Mouse (Mus musculus): ENCODE results near the gene Hpn. TPM values are rescaled to one million over a fixed set of nuclear protein-coding genes. Genes with fewer than 3 reads are reported as not detected.
A peak's percentile ranks its signal among the peaks of the same experiment; 100 is the strongest.

Gene Hpn
- polyA plus RNA-seq, 1 experiment from 2014 or later: 27.5 TPM

DNA sequence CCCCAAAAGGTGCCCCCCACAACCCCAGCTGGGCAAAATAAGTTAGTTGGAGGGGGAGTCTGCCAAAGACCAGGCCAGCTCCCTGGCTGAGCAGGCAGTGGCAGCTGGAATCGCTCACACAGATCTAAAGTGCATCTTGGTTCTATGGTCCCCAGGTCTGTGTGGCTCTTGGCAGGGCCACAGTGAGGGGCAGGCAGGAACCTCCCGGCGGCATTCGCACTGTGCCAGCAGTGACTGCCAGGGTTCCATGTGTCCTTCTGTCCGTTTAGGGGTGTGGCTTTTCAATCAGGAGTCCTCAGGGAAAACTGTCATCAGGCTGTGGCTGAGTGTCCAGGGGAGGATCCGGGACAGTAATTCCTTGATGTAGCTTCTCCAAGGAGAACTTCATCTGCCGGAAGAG, 15.1 kb upstream of the Hpn start:
- 91% methylated on average over 7 of the region's 7 CpGs for WGBS
- peaks cover 24% of the 10 kb centered on the region for H3K27me3 ChIP-seq (ENCODE audit: control insufficient read depth, insufficient read depth, low read length)
- no peak overlapping the region for H3K4me2 ChIP-seq (replicated peaks; ENCODE audit: low read depth, low read length)
- no peak overlapping the region for H3K27ac ChIP-seq (ENCODE audit: low read depth, low read length)
- H3K4me3 ChIP-seq (ENCODE audit: low read length): no peak overlapping the region
- H3K9me3 ChIP-seq (ENCODE audit: control insufficient read depth, low read length): no peaks in the 10 kb centered on the region
- ATAC-seq (ENCODE audit: low FRiP score, low TSS enrichment): no peak
- H3K9ac ChIP-seq (ENCODE audit: low read depth, low read length): no peak overlapping the region
- peaks cover 67% of the 10 kb centered on the region for H3K36me3 ChIP-seq (ENCODE audit: control insufficient read depth, insufficient read depth, low read length)
- H3K4me1 ChIP-seq (ENCODE audit: control insufficient read depth, insufficient read depth, low read length): peaks cover 10% of the 10 kb centered on the region

DNA sequence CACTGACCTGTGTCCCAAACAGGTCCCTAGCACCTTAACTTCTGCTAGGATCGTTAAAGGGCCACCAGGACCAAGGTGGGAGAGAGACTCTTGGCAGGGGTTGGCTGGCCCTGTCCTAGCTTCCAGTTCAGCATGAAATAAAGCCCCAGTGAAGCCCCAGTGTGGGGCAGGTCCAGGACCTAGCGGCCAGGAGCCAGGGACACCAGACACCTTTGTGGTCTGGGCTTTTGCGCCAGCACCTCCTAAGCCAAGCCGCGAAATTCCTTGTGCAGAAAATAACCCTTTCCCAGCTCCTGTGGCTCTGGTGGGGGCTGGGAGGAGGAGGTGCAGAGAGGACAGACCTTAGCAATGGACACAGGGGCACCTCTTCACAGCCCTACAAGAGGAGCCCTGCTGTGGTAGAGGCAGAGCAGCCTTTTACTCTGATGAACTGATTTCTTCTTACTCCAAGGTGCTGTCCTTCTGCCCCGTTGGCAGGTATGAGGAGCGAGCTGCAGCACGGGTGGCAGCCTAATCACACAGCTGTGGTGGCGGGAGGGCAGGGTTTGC, 13.1 kb upstream of the Hpn start:
- ATAC-seq (ENCODE audit: low FRiP score, low TSS enrichment): no peak
- H3K9ac ChIP-seq (ENCODE audit: low read depth, low read length): no peak overlapping the region
- 58% methylated on average over 9 of the region's 9 CpGs for WGBS
- H3K4me3 ChIP-seq (ENCODE audit: low read length): no peak overlapping the region
- H3K27ac ChIP-seq (ENCODE audit: low read depth, low read length): no peak overlapping the region
- H3K4me2 ChIP-seq (replicated peaks; ENCODE audit: low read depth, low read length): no peak overlapping the region
- H3K4me1 ChIP-seq (ENCODE audit: control insufficient read depth, insufficient read depth, low read length): peaks cover 10% of the 10 kb centered on the region
- H3K9me3 ChIP-seq (ENCODE audit: control insufficient read depth, low read length): no peaks in the 10 kb centered on the region
- H3K36me3 ChIP-seq (ENCODE audit: control insufficient read depth, insufficient read depth, low read length): peaks cover 47% of the 10 kb centered on the region
- peaks cover 33% of the 10 kb centered on the region for H3K27me3 ChIP-seq (ENCODE audit: control insufficient read depth, insufficient read depth, low read length)

DNA sequence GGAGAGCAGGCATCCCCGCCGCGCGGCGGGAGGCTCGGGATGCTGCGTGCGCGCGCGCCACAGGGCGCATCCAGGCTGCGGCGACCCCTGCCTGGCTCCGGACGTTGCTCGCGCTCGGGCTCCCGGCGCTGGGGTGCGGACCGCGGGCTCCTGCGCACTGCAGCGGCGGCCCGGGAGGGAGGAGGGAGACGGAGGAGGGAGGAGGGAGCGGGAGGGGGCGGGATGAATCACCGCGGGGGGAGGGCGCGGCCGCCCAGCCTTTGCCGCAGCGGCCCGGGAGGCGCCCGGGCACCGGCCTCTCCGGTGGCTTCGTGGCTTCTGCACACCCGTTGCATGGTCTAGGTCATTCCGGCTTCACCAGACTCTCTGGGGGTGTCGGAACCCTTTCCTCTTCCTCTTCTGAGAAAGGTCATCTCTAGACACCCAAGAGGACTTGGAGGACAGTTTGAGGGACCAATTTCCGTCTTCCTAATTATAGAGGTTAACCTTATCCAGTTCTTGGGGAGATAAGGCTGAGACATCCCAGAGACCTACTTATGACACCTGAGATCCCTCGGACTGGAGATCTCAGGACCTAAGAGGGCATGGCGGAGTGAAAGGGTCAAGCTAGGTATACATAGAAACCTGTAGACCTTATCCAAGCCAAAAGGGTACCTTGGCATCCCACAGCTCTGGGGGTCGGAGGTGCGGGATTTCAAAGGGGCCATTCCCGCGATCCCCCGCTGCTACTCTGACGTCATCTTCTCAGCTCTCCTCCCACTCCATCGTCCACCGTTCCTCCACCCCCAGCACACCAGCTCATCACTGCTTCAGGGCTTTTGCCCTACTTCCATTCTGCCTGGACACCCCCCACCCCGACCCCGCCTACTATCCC, 12.0 kb upstream of the Hpn start, which contains the start of gene Scn1b:
Scn1b (minus strand) TSS at position 153 of the 874 bp plus-strand sequence.
- H3K4me1 ChIP-seq (ENCODE audit: control insufficient read depth, insufficient read depth, low read length): peaks cover 10% of the 10 kb centered on the region
- peak; percentile 48; the same call in 1 of the 2 replicates for ATAC-seq (ENCODE audit: low FRiP score, low TSS enrichment)
- H3K4me2 ChIP-seq (replicated peaks; ENCODE audit: low read depth, low read length): peak within 1 kb of the TSS; percentile 99
- 1% methylated on average over 41 of the region's 60 CpGs for WGBS
- no peak within 1 kb of the TSS for H3K27ac ChIP-seq (ENCODE audit: low read depth, low read length)
- peaks cover 33% of the 10 kb centered on the region for H3K27me3 ChIP-seq (ENCODE audit: control insufficient read depth, insufficient read depth, low read length)
- peak within 1 kb of the TSS; percentile 58; the same call in 1 of the 2 replicates for H3K9ac ChIP-seq (ENCODE audit: low read depth, low read length)
- peaks cover 36% of the 10 kb centered on the region for H3K36me3 ChIP-seq (ENCODE audit: control insufficient read depth, insufficient read depth, low read length)
- H3K9me3 ChIP-seq (ENCODE audit: control insufficient read depth, low read length): no peaks in the 10 kb centered on the region
- peak within 1 kb of the TSS; percentile 58 for H3K4me3 ChIP-seq (ENCODE audit: low read length)

DNA sequence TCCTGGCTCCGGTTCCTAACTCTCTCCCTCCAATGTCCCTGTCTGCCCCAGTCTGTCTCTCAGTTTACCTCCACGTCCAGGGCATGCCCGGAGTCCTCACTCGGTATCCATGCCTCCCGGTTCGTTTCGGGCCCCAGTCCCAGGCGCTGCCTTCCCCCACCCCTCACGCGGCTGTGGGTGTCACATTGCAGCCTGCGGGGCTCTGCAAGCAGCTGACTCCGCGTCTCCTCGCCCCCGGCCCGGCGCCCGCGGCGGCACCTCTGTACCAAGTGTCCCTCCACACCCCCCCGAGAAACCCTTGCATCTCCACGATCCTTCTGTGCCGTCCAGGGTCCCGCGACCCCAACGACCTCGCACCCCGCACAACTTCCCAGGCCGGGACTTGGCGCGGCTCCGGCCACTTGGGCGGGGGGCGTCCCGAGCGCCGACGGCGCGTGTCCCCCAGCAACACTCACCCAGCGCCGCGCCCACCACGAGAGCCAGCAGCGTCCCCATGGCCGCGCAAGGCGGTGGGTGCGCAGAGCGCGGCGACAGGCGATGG, 11.2 kb upstream of the Hpn start:
- peak; percentile 15 for ATAC-seq (ENCODE audit: low FRiP score, low TSS enrichment)
- no peaks in the 10 kb centered on the region for H3K9me3 ChIP-seq (ENCODE audit: control insufficient read depth, low read length)
- WGBS: 2% methylated on average over 40 of the region's 53 CpGs
- H3K4me3 ChIP-seq (ENCODE audit: low read length): peak overlapping the region; percentile 58
- peaks cover 28% of the 10 kb centered on the region for H3K36me3 ChIP-seq (ENCODE audit: control insufficient read depth, insufficient read depth, low read length)
- H3K27me3 ChIP-seq (ENCODE audit: control insufficient read depth, insufficient read depth, low read length): peaks cover 33% of the 10 kb centered on the region
- peak overlapping the region; percentile 99 for H3K4me2 ChIP-seq (replicated peaks; ENCODE audit: low read depth, low read length)
- peak overlapping the region; percentile 58; the same call in 1 of the 2 replicates for H3K9ac ChIP-seq (ENCODE audit: low read depth, low read length)
- H3K27ac ChIP-seq (ENCODE audit: low read depth, low read length): no peak overlapping the region
- H3K4me1 ChIP-seq (ENCODE audit: control insufficient read depth, insufficient read depth, low read length): peaks cover 10% of the 10 kb centered on the region

DNA sequence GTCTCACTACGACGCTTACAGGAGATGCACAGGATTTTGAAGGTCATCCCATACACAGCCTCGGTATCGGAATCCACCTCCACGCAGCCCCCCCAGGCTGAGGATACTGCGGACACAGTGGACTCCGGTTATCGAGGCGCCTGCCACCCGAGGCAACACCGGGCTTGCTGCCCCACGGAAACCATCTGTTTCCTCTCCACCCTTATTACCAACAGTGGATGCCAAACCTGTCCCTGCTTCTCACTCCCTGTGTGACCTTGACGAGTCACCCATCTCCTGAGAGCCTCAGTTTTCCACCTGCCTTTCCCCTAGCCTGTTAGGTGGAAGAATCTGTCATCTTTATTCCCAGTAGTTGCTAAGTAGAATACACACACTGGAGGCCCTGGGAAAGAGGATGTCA, 10.0 kb upstream of the Hpn start:
- no peak for ATAC-seq (ENCODE audit: low FRiP score, low TSS enrichment)
- H3K4me1 ChIP-seq (ENCODE audit: control insufficient read depth, insufficient read depth, low read length): peaks cover 10% of the 10 kb centered on the region

GRCm38 (mm10) chr7:31124381-31124780, 9.3 kb upstream of the Hpn start:
- Histone ChIP-seq H3K4me1 (ENCODE audit: control insufficient read depth, insufficient read depth, low read length) (peaks cover 10% of the 10 kb centered on the region), H3K36me3 (ENCODE audit: control insufficient read depth, insufficient read depth, low read length) (peaks cover 9% of the 10 kb centered on the region), H3K9me3 (ENCODE audit: control insufficient read depth, low read length) (no peaks in the 10 kb centered on the region), H3K4me2 (replicated peaks; ENCODE audit: low read depth, low read length) (no peak overlapping the region), H3K27me3 (ENCODE audit: control insufficient read depth, insufficient read depth, low read length) (peaks cover 33% of the 10 kb centered on the region), H3K4me3 (ENCODE audit: low read length) (no peak overlapping the region), H3K9ac (ENCODE audit: low read depth, low read length) (no peak overlapping the region), H3K27ac (ENCODE audit: low read depth, low read length) (no peak overlapping the region)
- WGBS: 89% methylated on average over 5 of the region's 5 CpGs
- ATAC-seq (ENCODE audit: low FRiP score, low TSS enrichment): no peak

More for the DNA sequence above, 10.0 kb upstream of the Hpn start:
- no peak overlapping the region for H3K27ac ChIP-seq (ENCODE audit: low read depth, low read length)
- no peak overlapping the region for H3K4me3 ChIP-seq (ENCODE audit: low read length)
- H3K27me3 ChIP-seq (ENCODE audit: control insufficient read depth, insufficient read depth, low read length): peaks cover 33% of the 10 kb centered on the region
- H3K9me3 ChIP-seq (ENCODE audit: control insufficient read depth, low read length): no peaks in the 10 kb centered on the region
- H3K9ac ChIP-seq (ENCODE audit: low read depth, low read length): no peak overlapping the region
- peaks cover 16% of the 10 kb centered on the region for H3K36me3 ChIP-seq (ENCODE audit: control insufficient read depth, insufficient read depth, low read length)
- 75% methylated on average over 13 of the region's 13 CpGs for WGBS
- no peak overlapping the region for H3K4me2 ChIP-seq (replicated peaks; ENCODE audit: low read depth, low read length)

DNA sequence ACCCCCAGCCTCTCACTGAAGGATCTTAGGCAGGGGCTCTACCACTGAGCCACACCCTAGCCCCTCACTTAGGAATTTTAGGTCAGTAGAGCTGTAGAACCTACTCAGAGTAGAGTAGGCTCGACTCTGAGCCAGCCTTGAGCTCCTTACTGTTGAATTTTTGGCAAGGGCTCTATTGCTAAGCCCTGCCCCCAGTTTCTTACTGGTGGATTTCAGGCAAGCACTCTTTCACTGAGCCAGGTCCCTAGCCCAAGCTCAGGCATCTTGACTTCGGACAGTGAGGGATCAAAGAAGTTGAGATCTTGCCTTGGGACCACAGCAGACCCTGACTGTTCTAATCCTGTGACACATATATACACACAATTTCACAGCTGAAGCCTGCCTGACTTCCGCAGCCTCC, 8.6 kb upstream of the Hpn start:
- Histone ChIP-seq H3K36me3 (ENCODE audit: control insufficient read depth, insufficient read depth, low read length) (0 out of 2 replicates have a peak, but pooled peaks cover 5% of the 10 kb centered on the region), H3K4me2 (replicated peaks; ENCODE audit: low read depth, low read length) (no peak overlapping the region), H3K4me1 (ENCODE audit: control insufficient read depth, insufficient read depth, low read length) (peaks cover 10% of the 10 kb centered on the region), H3K9ac (ENCODE audit: low read depth, low read length) (no peak overlapping the region), H3K4me3 (ENCODE audit: low read length) (no peak overlapping the region), H3K9me3 (ENCODE audit: control insufficient read depth, low read length) (no peaks in the 10 kb centered on the region), H3K27ac (ENCODE audit: low read depth, low read length) (no peak overlapping the region), H3K27me3 (ENCODE audit: control insufficient read depth, insufficient read depth, low read length) (peaks cover 33% of the 10 kb centered on the region)
- ATAC-seq (ENCODE audit: low FRiP score, low TSS enrichment): no peak
- 83% methylated on average over 3 of the region's 3 CpGs for WGBS

DNA sequence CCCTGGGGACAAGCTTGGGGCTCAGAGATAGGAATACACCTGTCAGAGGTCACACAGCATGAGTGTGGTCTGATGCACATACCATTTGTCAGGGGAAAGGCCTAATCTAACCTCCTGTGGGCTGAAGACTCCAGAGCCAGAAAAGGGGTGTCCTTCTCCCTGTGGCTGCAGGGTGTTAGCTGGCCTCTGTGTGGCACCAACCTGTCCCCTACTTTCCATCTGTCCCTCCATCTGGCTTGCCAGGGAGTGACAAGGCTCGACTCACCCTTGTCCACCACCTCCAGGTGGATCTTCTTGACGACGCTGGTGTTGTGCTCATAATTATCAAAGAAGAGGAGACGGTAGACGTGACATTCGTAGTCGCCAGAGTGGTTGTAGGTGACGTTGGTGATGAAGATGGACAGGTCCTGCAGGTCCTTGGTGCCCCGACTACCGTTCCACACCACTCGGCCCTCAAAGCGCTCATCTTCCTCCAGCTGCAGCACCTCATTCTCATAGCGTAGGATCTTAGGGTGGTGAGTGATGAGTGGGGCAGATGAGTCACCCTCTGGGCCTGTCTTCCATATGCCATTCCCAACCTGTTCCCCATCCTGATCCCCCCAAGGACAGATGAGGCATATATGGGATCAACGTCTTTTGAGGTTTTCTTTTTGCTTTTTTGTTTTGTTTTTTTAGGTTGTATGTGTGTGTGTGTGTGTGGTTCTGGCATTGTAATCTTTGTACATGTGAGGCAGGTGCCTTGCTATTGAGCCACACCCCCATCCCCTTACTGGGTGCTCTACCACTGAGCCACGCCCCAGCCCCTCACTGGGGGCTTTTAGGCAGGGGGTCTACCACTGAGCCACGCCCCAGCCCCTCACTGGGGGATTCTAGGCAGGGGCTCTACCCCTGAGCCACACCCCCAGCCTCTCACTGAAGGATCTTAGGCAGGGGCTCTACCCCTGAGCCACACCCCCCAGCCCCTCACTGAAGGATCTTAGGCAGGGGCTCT, 7.8 kb upstream of the Hpn start:
- H3K27ac ChIP-seq (ENCODE audit: low read depth, low read length): no peak overlapping the region
- no peak overlapping the region for H3K4me3 ChIP-seq (ENCODE audit: low read length)
- no peaks in the 10 kb centered on the region for H3K36me3 ChIP-seq (ENCODE audit: control insufficient read depth, insufficient read depth, low read length)
- no peak overlapping the region for H3K9ac ChIP-seq (ENCODE audit: low read depth, low read length)
- no peak for ATAC-seq (ENCODE audit: low FRiP score, low TSS enrichment)
- no peak overlapping the region for H3K4me2 ChIP-seq (replicated peaks; ENCODE audit: low read depth, low read length)
- peaks cover 10% of the 10 kb centered on the region for H3K4me1 ChIP-seq (ENCODE audit: control insufficient read depth, insufficient read depth, low read length)
- 88% methylated on average over 16 of the region's 16 CpGs for WGBS
- peaks cover 33% of the 10 kb centered on the region for H3K27me3 ChIP-seq (ENCODE audit: control insufficient read depth, insufficient read depth, low read length)
- no peaks in the 10 kb centered on the region for H3K9me3 ChIP-seq (ENCODE audit: control insufficient read depth, low read length)

All from kidney, embryonic 14.5 days (tissue).